Mouse (Mus musculus) midbrain, embryonic 11.5 days (tissue): ENCODE results near the gene Olfr1463. TPM values are rescaled to one million over a fixed set of nuclear protein-coding genes. Genes with fewer than 3 reads are reported as not detected.

Experiments
- ATAC-seq: fragments of 200-750 bp; cut with Nextera tagmentation; 2 replicates; pipeline ENCODE4 v1.8.0; 2017; ENCODE audit warnings: moderate TSS enrichment, moderate library complexity; ENCODE audit not compliant: low FRiP score
- DNase-seq: peaks from one replicate; pipeline ENCODE4 v3.0.0; 2015; ENCODE audit warnings: low spot score; ENCODE audit errors: missing footprints
- H3K27ac ChIP-seq: fragments of 300-500 bp; sonication (generic); 2 replicates; pipeline ENCODE4 v1.5.1; 2014; ENCODE audit warnings: low read depth, low read length
- H3K27me3 ChIP-seq: fragments of 300-500 bp; sonication (generic); 2 replicates; pipeline ENCODE4 v1.6.1; 2014; ENCODE audit warnings: mild to moderate bottlenecking, low read length, moderate library complexity, mixed read lengths; ENCODE audit not compliant: control insufficient read depth, insufficient read depth
- H3K36me3 ChIP-seq: fragments of 300-500 bp; sonication (generic); 2 replicates; pipeline ENCODE4 v1.6.1; 2014; ENCODE audit warnings: mild to moderate bottlenecking, low read length, moderate library complexity, mixed read lengths; ENCODE audit not compliant: control insufficient read depth, insufficient read depth
- H3K4me1 ChIP-seq: fragments of 300-500 bp; sonication (generic); 2 replicates; pipeline ENCODE4 v1.6.1; 2014; ENCODE audit warnings: low read length; ENCODE audit not compliant: control insufficient read depth, insufficient read depth
- H3K4me2 ChIP-seq: fragments of 300-500 bp; sonication (generic); 2 replicates; pipeline ENCODE4 v1.6.1; 2014; ENCODE audit warnings: mild to moderate bottlenecking, moderate library complexity
- H3K4me3 ChIP-seq: fragments of 300-500 bp; sonication (generic); 2 replicates; pipeline ENCODE4 v1.5.1; 2014; ENCODE audit warnings: low read depth, low read length
- H3K9ac ChIP-seq: fragments of 300-500 bp; sonication (generic); 2 replicates; pipeline ENCODE4 v1.6.1; 2014; ENCODE audit warnings: low read length
- H3K9me3 ChIP-seq: fragments of 300-500 bp; sonication (generic); 2 replicates; pipeline ENCODE4 v1.6.1; 2016; ENCODE audit warnings: low read length; ENCODE audit not compliant: control insufficient read depth
- WGBS: fragments of 180-500 bp; shearing (Covaris S2); extraction: QIAGEN DNeasy Blood & Tissue Kit; methylation state at CpG from one replicate; pipeline ENCODE4 v1.1.7; 2014; 5-methylcytosine and 5-hydroxymethylcytosine counted together
- polyA plus RNA-seq: library from polyadenylated mRNA; unstranded; fragments of >200 nt; fragmentation: Nextera tagmentation; extraction: Ambion mirVana; gene quantifications from 2 replicates; pipeline ENCODE4 v1.2.1, GENCODE M21; 2014

Gene Olfr1463
- polyA plus RNA-seq: not detected in 2 replicates

DNA sequence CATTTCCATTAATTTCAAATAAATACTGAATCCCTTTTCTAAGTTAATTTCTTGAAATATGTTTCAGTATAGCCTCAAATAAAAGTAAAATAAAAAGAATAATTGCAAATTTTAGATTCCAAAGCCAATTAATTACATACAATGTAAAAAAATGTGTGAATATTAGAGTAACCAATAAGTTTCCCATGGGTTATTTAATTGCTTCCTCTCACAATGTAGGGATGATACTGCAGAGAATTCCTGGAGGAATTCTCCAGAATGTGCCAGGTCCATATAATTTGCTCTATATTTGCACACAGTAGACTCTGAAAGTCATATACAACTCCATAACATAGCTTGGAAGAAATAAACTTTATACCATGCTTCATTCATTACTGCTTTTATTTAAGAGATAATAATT lies at the start of gene Olfr1463:
TSS of gene Olfr1463 (plus strand) at position 301 of the 400 bp plus-strand sequence.
- Histone ChIP-seq H3K4me1 (no peaks in the 10 kb centered on the region), H3K27me3 (no peaks in the 10 kb centered on the region), H3K36me3 (no peaks in the 10 kb centered on the region), H3K27ac (no peak within 1 kb of the TSS), H3K9ac (no peak within 1 kb of the TSS), H3K4me3 (no peak within 1 kb of the TSS), H3K4me2 (no peak within 1 kb of the TSS), H3K9me3 (peaks cover 2% of the 10 kb centered on the region; the same call in 1 of the 2 replicates)
- no peak for ATAC-seq
- no peak for DNase-seq

GRCm38 (mm10) chr19:13185434-13185833 lies 45.7 kb upstream of the Olfr1463 start, which contains the start of gene Olfr1462:
Olfr1462 (plus strand) TSS chr19:13185734.
- no peak for DNase-seq
- Histone ChIP-seq H3K4me2 (no peak within 1 kb of the TSS), H3K27me3 (no peaks in the 10 kb centered on the region), H3K4me3 (no peak within 1 kb of the TSS), H3K9ac (no peak within 1 kb of the TSS), H3K36me3 (no peaks in the 10 kb centered on the region), H3K4me1 (no peaks in the 10 kb centered on the region), H3K9me3 (peaks cover 6% of the 10 kb centered on the region; the same call in 1 of the 2 replicates), H3K27ac (no peak within 1 kb of the TSS)
- ATAC-seq: no peak
- WGBS: 89% methylated on average over 1 of the region's 1 CpGs

DNA sequence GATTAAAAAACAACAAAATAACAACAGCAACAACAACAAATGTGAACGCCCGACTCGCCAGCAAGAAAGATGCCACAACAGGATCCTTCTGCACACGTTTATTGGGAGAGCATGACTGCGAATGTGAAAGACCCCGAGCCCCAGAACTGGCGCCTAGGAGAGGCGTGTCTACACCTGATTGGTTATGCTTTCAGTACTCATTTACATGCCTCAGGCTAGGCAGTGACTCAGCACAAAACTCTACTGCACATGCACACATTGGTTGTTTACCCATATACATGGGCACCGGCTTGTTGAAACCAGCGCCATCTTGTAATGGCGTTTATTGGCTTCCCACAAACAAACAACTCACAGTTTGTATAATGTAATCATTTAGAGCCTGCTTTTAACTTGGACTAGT lies 9.5 kb upstream of the Olfr1463 start:
- Histone ChIP-seq H3K9ac (no peak overlapping the region), H3K4me1 (no peaks in the 10 kb centered on the region), H3K27ac (no peak overlapping the region), H3K9me3 (peaks cover 5% of the 10 kb centered on the region; the same call in 1 of the 2 replicates), H3K4me2 (no peak overlapping the region), H3K4me3 (no peak overlapping the region), H3K27me3 (no peaks in the 10 kb centered on the region), H3K36me3 (no peaks in the 10 kb centered on the region)
- DNase-seq (no peak), ATAC-seq (no peak)
- 87% methylated on average over 11 of the region's 11 CpGs for WGBS

Other genes starting within 250 kb of the Olfr1463 start
- gene Olfr1451, start 236.3 kb upstream of the Olfr1463 start, polyA plus RNA-seq: not detected in 2 replicates
- gene Olfr1453, start 203.0 kb upstream of the Olfr1463 start, polyA plus RNA-seq: not detected in 2 replicates
- gene Olfr1454, start 170.7 kb upstream of the Olfr1463 start, polyA plus RNA-seq: not detected in 2 replicates
- gene Olfr1457, start 133.4 kb upstream of the Olfr1463 start, polyA plus RNA-seq: not detected in 2 replicates
- not detected in 2 replicates for gene Olfr1458, start 124.6 kb upstream of the Olfr1463 start, polyA plus RNA-seq
- not detected in 2 replicates for gene Olfr1459, start 81.8 kb upstream of the Olfr1463 start, polyA plus RNA-seq
- gene Olfr1461, start 68.3 kb upstream of the Olfr1463 start, polyA plus RNA-seq: not detected in 2 replicates
- not detected in 2 replicates for gene Olfr1462, start 45.6 kb upstream of the Olfr1463 start, polyA plus RNA-seq
- gene Olfr1465, start 84.2 kb downstream of the Olfr1463 start, polyA plus RNA-seq: not detected in 2 replicates
- not detected in 2 replicates for gene Olfr1466, start 107.5 kb downstream of the Olfr1463 start, polyA plus RNA-seq
- not detected in 2 replicates for gene Olfr1467, start 130.9 kb downstream of the Olfr1463 start, polyA plus RNA-seq
- gene Olfr1469, start 176.5 kb downstream of the Olfr1463 start, polyA plus RNA-seq: not detected in 2 replicates
- not detected in 2 replicates for gene Olfr1471, start 212.1 kb downstream of the Olfr1463 start, polyA plus RNA-seq
- not detected in 2 replicates for gene Olfr1472, start 224.8 kb downstream of the Olfr1463 start, polyA plus RNA-seq
- not detected in 2 replicates for gene Olfr1474, start 238.2 kb downstream of the Olfr1463 start, polyA plus RNA-seq
- gene Olfr1475, start 248.9 kb downstream of the Olfr1463 start, polyA plus RNA-seq: not detected in 2 replicates